Mouse (Mus musculus) heart, postnatal 0 days (tissue): ENCODE data around the gene Olfr689.

ENCODE experiments used
- CTCF ChIP-seq: IDR thresholded peaks from 2 replicates; pipeline ENCODE4 v1.5.1; 2016; ENCODE audit warnings: antibody characterized with exemption, control low read depth, low read depth
- EP300 ChIP-seq: IDR thresholded peaks from 2 replicates; pipeline ENCODE4 v1.6.1; 2016; ENCODE audit warnings: antibody characterized with exemption, low read depth

DNA sequence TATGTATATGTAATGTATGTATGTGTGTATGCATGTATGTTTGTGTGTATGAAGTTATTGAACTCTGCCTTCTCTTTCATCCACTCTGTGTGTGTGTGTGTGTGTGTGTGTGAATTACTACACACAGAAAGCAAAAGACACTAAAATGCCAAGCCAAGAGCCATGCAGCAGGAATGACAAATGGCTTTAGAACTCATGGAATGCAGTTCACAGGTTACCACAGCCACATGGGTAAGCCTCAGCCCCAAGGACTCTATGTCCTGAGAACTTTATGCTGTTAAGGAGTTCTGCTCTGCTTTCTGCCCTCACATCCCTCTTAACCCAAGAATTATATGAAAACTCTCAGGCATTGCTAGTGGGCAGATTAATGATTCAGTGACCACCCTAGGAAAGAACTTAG is 20.9 kb upstream of the Olfr689 start:
- no peak for TF ChIP-seq CTCF
- TF ChIP-seq EP300 = no peak
